Mouse (Mus musculus): Measurements from ENCODE around the gene Dop1b.

GRCm38 (mm10) chr16:93682156-93682688, 29.5 kb upstream of the Dop1b start:
- TF ChIP-seq NANOG (IDR thresholded peaks at IDR 0.05; ENCODE audit: borderline replicate concordance, low read length) = no peak
- no peak for TF ChIP-seq CTCF (conservative IDR thresholded peaks at IDR 0.05; ENCODE audit: low read length)
- TF ChIP-seq POU5F1 (IDR thresholded peaks at IDR 0.05; ENCODE audit: borderline replicate concordance, low read length) = no peak

All from E14TG2a.4 (cell line).